Mouse (Mus musculus) erythroblast, embryonic 14.5 days (primary cell): Measurements from ENCODE around the gene Dhrs3.

Source experiments
- GATA1 ChIP-seq: IDR thresholded peaks from 2 replicates; pipeline ENCODE4 v1.6.1; 2012; ENCODE audit warnings: low read length, inconsistent platforms, mixed read lengths
- TAL1 ChIP-seq: IDR thresholded peaks from 3 replicates; pipeline ENCODE4 v1.6.1; 2012; ENCODE audit warnings: low read length, inconsistent platforms, mixed read lengths

DNA sequence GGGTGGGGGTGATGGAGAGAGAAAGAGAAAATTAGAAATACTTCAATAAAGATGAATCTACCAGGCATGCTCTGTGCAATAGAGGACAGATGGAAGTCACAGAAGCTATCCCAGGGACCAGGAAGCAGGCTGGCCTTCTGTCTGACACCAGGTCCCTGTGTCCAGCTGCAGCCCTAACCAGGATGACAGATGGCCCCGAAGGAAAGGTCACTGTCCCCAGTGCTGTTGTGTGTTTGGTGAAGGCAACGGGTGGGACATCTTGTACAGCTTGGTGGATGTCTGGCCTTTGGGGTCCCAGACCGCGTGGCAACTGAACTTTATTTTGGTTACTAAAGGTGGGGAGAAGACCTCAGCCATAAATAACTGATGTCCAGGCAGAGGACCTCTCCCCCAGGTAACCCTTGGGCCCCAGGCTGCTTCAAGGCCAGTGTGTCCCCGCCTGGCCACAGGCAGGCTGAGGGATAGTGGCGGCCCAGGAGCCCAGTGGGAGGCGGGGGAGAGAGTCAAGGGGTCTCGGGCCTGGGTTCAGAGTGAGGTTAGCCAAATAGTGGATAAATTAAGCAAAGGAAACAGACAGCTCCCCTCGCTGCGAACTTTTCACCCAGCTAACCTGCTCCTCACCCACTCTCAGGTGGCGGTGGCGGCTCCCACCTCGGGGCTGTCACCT lies 48.3 kb downstream of the Dhrs3 start:
- TF ChIP-seq GATA1 (no peak), TAL1 (no peak)
